8 mouse cellular contexts compared by ENCODE assay signal in the genomic region with DNA sequence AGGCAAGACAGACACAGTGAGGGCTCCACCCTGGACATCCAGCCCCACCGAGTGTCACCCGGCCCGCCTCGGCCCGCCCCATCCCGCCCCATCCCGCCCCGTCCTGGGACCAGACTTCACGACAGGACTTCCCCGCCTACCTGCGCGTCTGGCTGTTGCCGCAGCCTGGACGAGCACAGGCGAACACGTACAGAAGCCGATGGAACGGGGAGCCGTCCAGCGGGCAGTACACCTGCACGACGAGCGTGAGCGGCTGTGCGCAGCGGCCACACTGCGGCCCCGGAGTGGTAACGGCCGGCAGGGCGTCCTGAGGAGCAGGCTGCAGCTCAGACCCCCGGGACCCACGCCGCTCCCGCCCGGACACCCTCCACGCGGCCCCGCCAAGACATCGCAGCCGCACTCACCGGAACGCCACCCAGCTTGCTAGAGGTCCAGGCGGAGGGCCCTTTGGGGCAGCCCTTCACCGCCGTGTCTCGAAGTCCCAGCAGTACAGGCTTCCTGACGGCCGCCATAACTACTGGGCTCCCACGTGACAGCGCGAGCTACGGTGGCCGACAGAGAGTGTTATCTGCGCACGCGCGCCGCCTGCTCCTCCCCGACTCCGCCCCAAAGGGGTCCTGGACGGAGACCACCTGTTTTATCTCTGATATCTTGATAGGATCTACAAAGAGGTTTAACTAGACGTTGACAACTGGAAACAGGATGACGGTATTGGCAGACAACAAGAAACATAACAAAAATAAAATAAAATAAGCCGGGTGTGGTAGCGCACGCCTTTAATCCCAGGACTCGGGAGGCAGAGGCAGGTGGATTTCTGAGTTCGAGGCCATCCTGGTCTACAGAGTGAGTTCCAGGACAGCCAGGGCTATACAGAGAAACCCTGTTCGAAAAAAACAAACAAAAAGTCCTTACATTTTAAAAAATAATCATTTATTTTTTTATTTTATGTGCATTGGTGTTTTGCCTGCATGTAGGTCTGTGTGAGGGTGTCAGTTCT. TPM values are rescaled to one million over a fixed set of nuclear protein-coding genes. Genes with fewer than 3 reads are reported as not detected.
DNase-seq lines count a peak whose midpoint lies in the region; ATAC-seq and TF ChIP-seq lines count a peak whose summit lies in the region.

Pdcd2l (minus strand) TSS at position 530 of the 997 bp plus-strand sequence.

- peak within 1 kb of the TSS; percentile 76 for H3K4me2 ChIP-seq in embryonic facial prominence, embryonic 15.5 days (replicated peaks)
- peak within 1 kb of the TSS; percentile 70 for H3K4me2 ChIP-seq in kidney, embryonic 14.5 days (replicated peaks; ENCODE audit: low read depth, low read length)
- peak within 1 kb of the TSS; percentile 74 for H3K4me2 ChIP-seq in limb, embryonic 15.5 days

- H3K27ac ChIP-seq in bone marrow, adult 2 months (ENCODE audit: control insufficient read depth, insufficient read depth, low read depth, low read length, poor library complexity), result peak within 1 kb of the TSS; percentile 92
- H3K27ac ChIP-seq in embryonic facial prominence, embryonic 15.5 days (replicated peaks), result peak within 1 kb of the TSS; percentile 83
- peak within 1 kb of the TSS; percentile 74; the same call in 1 of the 2 replicates for H3K27ac ChIP-seq in kidney, embryonic 14.5 days (ENCODE audit: low read depth, low read length)
- H3K27ac ChIP-seq in limb, embryonic 15.5 days, result peak within 1 kb of the TSS; percentile 80

- peaks cover 31% of the 10 kb centered on the region for H3K36me3 ChIP-seq in embryonic facial prominence, embryonic 15.5 days
- peaks cover 30% of the 10 kb centered on the region for H3K36me3 ChIP-seq in kidney, embryonic 14.5 days (ENCODE audit: control insufficient read depth, insufficient read depth, low read length)
- H3K36me3 ChIP-seq in limb, embryonic 15.5 days, result peaks cover 31% of the 10 kb centered on the region

- no peaks in the 10 kb centered on the region; the same call in 1 of the 2 replicates for H3K4me1 ChIP-seq in bone marrow, adult 2 months (ENCODE audit: control insufficient read depth, insufficient read depth, low read length)
- 0 out of 2 replicates have a peak, but pooled peaks cover 8% of the 10 kb centered on the region for H3K4me1 ChIP-seq in embryonic facial prominence, embryonic 15.5 days
- H3K4me1 ChIP-seq in kidney, embryonic 14.5 days (ENCODE audit: control insufficient read depth, insufficient read depth, low read length), result peaks cover 9% of the 10 kb centered on the region; the same call in 1 of the 2 replicates
- peaks cover 7% of the 10 kb centered on the region for H3K4me1 ChIP-seq in limb, embryonic 15.5 days

- H3K27me3 ChIP-seq in embryonic facial prominence, embryonic 15.5 days, result no peaks in the 10 kb centered on the region
- H3K27me3 ChIP-seq in kidney, embryonic 14.5 days (ENCODE audit: control insufficient read depth, insufficient read depth, low read length), result no peaks in the 10 kb centered on the region
- no peaks in the 10 kb centered on the region for H3K27me3 ChIP-seq in limb, embryonic 15.5 days

- H3K4me3 ChIP-seq in bone marrow, adult 2 months (replicated peaks; ENCODE audit: control insufficient read depth, low read depth, low read length), result peak within 1 kb of the TSS; percentile 99
- peak within 1 kb of the TSS; percentile 93 for H3K4me3 ChIP-seq in embryonic facial prominence, embryonic 15.5 days (replicated peaks)
- peak within 1 kb of the TSS; percentile 98 for H3K4me3 ChIP-seq in kidney, embryonic 14.5 days (ENCODE audit: low read length)
- H3K4me3 ChIP-seq in limb, embryonic 15.5 days, result peak within 1 kb of the TSS; percentile 98

- H3K9ac ChIP-seq in embryonic facial prominence, embryonic 15.5 days, result peak within 1 kb of the TSS; percentile 94
- H3K9ac ChIP-seq in kidney, embryonic 14.5 days (ENCODE audit: low read depth, low read length), result peak within 1 kb of the TSS; percentile 93
- peak within 1 kb of the TSS; percentile 94 for H3K9ac ChIP-seq in limb, embryonic 15.5 days

- DNase-seq in 416B (ENCODE audit: low read depth), result peak; percentile 91
- peak; percentile 87 to 90 for DNase-seq in heart, adult 9 months (ENCODE audit: low spot score in 2 of 2)
- peak; percentile 64 to 86 for DNase-seq in monocyte, adult 2 months (ENCODE audit: low read depth in 1 of 2, low spot score in 2 of 2)
- DNase-seq in spleen, postnatal 36 days (ENCODE audit: low spot score in 2 of 2), result peak; percentile 86 to 87

- H3K9me3 ChIP-seq in embryonic facial prominence, embryonic 15.5 days (replicated peaks), result no peaks in the 10 kb centered on the region
- H3K9me3 ChIP-seq in kidney, embryonic 14.5 days (ENCODE audit: control insufficient read depth, low read length), result 0 out of 2 replicates have a peak, but pooled peaks cover 3% of the 10 kb centered on the region
- no peaks in the 10 kb centered on the region for H3K9me3 ChIP-seq in limb, embryonic 15.5 days

- no peak for TF ChIP-seq CTCF in bone marrow, adult 2 months (IDR thresholded peaks at IDR 0.05; ENCODE audit: control insufficient read depth, insufficient read depth, low read length)

- ATAC-seq in embryonic facial prominence, embryonic 15.5 days (ENCODE audit: insufficient number of reproducible peaks, low FRiP score, low TSS enrichment, low read depth), result peak; percentile 90
- ATAC-seq in kidney, embryonic 14.5 days (ENCODE audit: low FRiP score, low TSS enrichment), result peak; percentile 93
- ATAC-seq in limb, embryonic 15.5 days (ENCODE audit: insufficient number of reproducible peaks, low FRiP score, low TSS enrichment, low read depth), result peak; percentile 89

- peak; percentile 73; the same call in 1 of the 2 replicates for TF ChIP-seq POLR2A in bone marrow, adult 2 months (IDR thresholded peaks at IDR 0.05; ENCODE audit: borderline replicate concordance, control insufficient read depth, low read depth, low read length)

- WGBS in bone marrow, adult 2 months, result 1% methylated on average over 70 of the region's 70 CpGs
- 3% methylated on average over 70 of the region's 70 CpGs for WGBS in embryonic facial prominence, embryonic 15.5 days
- 3% methylated on average over 69 of the region's 70 CpGs for whole genome bisulfite sequencing in kidney, embryonic 14.5 days
- WGBS in limb, embryonic 15.5 days, result 2% methylated on average over 69 of the region's 70 CpGs

RNA-seq across cellular contexts. Expression of gene Pdcd2l, which starts in this region (rescaled TPM):
- 7.5 and 17.9 TPM in 2 replicates for polyA plus RNA-seq in bone marrow, adult 2 months (2011; ENCODE audit: insufficient read depth, insufficient read length, low replicate concordance, missing spikeins)
- 56.9 and 60.8 TPM in 2 replicates for polyA plus RNA-seq in embryonic facial prominence, embryonic 15.5 days (2015; fragmentation: Nextera tagmentation; extraction: Ambion mirVana)
- 65.9 and 68.7 TPM in 2 replicates for polyA plus RNA-seq in kidney, embryonic 14.5 days (2014; fragmentation: Nextera tagmentation; extraction: Ambion mirVana)
- polyA plus RNA-seq in limb, embryonic 15.5 days (2015; fragmentation: Nextera tagmentation; extraction: Ambion mirVana), result 59.1 and 59.9 TPM in 2 replicates

Comparison
In these comparisons a context has a peak if more than half of its experiments do, and no peak if none do; other contexts are left out.
1. Peak in every context shown above with its lines: DNase-seq, ATAC-seq, H3K4me3 ChIP-seq and H3K27ac ChIP-seq.